Mouse (Mus musculus) adrenal gland, postnatal 25 days (tissue): ENCODE data around the gene Tubb4a. TPM values are rescaled to one million over a fixed set of nuclear protein-coding genes. Genes with fewer than 3 reads are reported as not detected.

Experiments used
- DNase-seq: peaks from one replicate; pipeline ENCODE4 v3.0.0; 2021; ENCODE audit warnings: mixed read lengths
- total RNA-seq: library from RNA; stranded (reverse); gene quantifications from 2 replicates; pipeline ENCODE4 v1.2.3, GENCODE M21; 2021

Tubb4a gene
- total RNA-seq, 1 experiment from 2014 or later: 4.0 TPM

DNA sequence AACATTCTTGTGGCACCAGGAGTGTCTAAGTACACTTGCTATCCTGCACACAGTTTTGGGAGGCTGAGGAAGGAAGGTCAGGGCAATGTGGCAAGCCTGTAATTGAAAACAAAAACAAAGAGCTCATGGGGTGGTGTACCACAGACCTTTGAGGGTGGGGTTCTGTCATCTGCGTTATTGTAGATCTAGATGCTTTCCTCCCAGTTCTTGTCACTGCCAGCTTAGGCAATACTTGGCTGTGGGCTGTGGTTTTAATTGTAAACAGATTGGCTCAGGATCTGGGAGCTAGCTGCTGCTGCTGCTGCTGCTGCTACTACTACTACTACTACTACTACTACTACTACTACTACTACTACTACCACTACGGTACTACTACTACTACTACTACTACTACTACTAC lies 14.7 kb upstream of the Tubb4a start:
- no peak for DNase-seq

DNA sequence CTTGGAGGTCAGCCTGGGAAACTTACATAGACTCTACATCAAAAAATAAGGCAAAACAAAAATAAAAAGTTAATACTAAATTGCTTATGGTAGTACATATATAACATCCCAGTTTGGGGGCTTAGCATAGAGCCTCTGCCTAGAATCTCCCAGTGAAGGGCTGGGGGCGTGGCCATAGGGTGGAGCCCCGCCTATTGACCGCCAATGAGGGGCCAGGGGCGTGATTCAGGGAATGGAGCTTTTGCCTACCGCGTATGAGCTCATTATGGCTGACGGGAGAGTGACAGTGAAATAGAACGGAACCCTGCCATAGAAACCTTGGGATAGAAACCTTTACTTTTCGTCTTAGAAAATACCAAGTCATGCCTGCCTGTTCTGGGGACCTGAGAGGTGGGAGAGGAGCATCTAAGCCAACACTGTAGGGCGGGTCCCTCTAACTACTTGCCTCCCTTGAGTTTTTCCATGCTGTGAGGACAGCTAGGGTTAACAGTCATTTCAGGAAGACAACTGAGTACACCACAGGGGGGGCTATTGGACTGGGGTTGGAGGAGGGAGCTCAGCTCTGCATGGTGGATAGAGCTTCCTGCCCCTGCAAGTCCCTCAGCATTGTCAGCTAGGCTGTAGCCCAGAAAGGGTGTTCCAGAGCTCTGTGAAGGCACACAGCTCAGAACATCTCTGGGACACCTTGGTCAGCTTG lies 12.2 kb upstream of the Tubb4a start:
- DNase-seq: peak; percentile 21

DNA sequence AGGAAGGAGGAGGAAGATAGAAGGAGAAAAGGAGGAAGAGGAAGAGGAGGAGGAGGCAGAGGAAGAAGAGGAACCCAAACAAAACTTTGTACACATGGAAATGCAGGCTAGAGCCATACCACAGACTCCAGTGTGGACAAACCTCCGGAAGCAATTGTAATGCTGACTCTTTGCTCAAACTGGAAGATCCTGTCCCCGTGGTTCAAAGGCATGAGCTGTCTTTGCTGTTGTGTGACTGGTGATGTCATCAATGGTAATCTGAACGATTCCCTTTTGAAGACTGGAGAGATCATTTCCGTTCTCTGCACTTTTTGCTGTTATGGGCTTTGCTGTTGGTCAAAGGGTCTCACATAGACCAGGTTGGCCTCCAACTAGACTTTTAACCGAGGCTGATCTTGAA lies 10.7 kb upstream of the Tubb4a start:
- no peak for DNase-seq

DNA sequence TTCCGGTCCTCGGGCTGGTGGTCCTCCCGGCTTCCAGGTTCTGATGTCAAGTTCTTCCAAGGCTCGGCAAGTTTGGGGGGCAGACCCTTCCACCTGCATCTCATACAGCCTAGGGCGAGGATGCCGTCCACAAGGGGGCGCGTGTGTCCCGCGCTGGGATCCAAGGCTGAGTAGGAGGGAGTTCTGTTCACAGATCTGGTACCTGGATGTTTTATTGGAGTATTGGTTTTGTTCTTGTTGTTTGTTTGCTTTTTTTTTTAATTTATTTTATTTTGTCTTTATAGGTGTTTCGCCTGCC lies 9.0 kb upstream of the Tubb4a start:
- peak; percentile 91 for DNase-seq

DNA sequence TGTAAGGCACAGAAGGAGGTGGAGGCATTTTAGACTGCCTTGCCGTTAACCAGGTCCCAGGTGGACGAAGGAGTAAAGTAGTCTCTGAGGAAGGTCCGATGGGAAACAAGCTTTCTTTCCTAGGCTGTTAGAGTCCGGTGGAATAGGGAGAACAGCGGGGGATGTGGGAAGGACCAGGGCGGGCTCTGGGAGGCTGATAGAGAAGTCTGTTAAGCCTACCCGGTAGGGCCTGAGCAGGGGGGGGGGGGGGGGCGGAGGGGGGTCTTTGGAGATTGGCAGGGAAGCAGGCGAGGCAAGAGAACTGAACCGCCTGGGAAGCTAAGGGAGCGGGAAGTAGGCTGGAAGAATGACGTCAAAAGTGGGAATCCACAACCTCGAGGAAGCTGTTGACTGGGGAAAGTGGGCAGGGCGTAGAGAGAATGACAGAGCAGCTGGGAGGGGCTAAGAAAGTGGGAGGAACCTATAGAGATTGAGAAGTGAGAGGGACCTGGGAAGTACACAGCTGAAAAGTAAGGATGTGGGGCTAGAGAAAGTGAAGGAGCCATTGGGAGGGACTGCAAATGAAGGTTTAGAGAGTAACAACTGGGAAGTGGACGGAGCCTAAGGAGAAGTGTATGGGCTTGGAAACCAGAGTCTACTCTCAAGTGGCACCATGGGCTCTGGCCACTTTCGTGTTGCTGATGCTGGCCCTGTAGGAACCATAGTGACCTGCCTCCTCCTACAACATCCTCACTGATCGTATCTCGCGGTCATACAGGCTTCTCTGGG lies 8.5 kb upstream of the Tubb4a start:
- no peak for DNase-seq

DNA sequence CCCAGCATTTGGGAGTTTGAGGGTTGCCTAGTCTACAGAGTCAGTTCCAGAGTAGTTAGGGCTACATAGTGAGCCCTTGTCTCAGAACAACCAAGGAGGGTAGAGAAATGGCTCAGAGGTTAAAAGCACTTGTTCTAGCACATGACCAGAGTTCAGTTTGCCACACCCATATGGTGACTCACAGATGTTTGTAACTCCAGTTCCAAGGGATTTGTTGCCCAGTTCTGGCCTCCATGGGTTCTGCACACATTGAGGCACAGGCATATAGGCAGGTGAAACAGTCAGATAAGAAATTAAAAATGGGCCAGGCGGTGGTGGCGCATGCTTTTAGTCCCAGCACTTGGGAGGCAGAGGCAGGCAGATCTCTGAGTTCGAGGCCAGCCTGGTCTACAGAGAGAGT lies 6.6 kb upstream of the Tubb4a start:
- DNase-seq: no peak

DNA sequence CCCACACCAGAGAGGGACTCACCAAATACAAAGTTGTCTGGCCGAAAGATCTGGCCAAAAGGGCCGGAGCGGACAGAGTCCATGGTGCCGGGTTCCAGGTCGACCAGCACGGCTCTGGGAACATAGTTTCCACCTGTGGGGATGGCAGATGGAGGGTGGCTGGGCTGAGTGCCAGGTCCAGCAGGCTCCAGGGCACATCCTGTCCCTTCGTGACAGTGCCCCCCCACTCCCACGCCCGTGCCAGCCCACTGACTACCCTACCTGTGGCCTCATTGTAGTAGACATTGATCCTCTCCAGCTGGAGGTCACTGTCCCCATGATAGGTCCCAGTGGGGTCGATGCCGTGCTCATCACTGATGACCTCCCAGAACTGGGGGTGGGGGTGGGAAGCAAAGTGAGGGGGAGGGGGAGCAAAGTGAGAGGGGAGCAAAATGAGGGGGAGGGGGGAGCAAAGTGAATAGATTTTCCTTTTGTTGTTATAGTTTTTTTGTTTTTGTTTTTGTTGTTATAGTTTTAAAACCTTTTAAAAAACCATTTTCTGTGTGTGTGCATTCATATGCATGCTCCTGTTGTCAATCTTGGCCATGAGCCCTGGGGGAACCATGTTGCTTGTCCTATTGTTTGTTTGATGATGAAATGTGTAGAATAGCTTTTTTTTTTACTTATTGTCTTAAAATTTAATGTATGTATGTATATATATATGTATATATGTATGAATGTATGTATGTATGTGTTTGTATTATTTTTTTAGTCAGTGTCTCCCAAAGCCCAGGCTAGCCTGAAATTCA lies 1.4 kb downstream of the Tubb4a start:
- DNase-seq: no peak

DNA sequence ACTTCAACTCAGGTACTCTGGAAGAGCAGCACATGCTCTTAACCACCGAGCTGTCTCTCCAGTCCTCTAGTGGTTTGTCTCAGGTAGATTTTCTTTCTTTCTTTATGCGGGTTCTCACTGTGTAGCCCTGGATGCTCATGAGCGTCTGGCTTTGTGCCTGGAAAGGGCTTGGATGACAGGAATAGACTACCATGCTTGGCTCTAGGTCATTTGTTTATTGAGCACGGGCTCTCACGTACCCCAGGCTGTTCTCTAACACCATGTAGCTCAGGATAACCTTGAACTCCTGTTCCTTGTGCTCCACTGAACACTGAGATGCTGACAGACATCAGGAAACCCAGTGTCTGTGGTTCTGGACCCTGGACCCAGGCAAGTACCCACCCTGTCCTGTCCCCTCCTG lies 5.1 kb downstream of the Tubb4a start:
- no peak for DNase-seq

DNA sequence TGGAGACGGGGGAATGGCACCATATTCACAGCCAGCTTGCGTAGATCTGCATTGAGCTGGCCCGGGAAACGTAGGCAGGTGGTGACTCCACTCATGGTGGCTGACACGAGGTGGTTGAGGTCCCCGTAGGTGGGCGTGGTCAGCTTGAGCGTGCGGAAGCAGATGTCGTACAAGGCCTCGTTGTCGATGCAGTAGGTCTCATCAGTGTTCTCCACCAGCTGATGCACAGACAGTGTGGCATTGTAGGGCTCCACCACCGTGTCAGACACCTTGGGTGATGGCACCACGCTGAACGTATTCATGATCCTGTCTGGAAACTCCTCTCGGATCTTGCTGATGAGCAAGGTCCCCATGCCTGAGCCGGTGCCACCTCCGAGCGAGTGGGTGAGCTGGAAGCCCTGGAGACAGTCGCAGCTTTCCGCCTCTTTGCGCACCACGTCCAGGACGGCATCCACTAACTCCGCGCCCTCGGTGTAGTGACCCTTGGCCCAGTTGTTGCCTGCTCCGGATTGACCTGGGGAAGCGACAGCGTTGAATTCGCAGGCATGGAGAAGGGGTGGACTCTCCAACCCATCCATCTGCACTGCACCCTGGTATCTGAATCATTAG lies 6.2 kb downstream of the Tubb4a start:
- no peak for DNase-seq

DNA sequence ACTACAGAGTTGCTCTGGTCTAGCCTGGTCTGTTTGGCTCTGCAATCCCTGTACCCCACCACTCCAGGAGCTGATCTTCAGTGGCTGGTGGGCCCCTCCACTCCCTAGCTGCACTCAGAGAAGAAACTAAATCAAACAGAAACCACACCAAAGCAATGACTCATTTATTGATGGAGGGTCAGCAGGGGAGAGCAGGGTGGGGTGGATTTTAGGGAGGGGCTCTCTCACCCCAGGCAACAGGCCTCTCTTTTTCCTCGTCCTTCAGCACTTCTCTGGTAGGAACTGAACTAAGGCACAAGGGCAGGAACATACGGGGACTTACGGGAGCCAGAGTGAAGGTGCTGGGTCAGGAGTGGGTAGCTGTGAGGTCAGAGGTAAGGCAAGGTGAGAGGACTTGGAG lies 7.7 kb downstream of the Tubb4a start:
- no peak for DNase-seq

DNA sequence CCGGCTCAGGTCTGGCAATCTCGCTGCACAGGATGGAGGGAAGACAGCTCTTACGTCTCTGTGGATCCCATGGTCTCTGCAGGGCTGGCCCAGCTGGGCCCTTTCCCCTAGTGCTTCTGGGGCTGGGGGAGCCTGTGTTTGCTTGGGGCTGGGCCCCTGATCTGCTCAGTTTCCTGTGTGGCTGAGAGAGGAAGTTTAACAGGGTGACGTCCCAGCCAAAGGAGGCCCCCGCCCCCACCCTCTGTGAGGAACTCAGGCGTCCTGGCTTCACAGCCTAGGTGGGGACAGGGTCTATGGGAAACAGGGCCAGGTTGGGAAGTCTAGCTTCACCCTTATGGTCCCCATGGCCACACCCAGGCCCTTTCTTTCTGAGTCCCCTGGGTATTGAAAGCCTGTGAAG lies 9.2 kb downstream of the Tubb4a start, which contains the start of gene Dennd1c:
Gene Dennd1c (minus strand): TSS at position 179 of the 400 bp plus-strand sequence.
- DNase-seq: no peak

DNA sequence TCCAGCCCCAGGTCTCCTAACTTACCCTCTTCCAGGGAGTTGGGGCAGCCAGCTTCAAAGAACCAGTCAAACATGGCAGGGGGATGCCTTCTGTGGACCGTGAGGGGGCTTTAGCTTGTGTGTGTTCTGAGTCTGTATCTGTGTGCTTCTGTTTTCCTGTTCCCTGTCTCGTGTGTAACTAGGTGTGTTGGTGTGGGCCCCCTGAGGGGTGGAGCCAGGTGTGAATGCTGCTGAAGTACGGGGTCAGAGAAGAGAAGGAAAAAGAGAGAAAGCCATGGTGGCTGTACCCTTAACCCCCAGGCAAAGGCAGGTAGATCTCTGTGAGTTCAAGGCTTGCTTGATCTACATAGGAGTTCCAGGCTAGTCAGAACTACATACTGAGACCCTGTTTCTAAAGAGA lies 10.7 kb downstream of the Tubb4a start:
- DNase-seq: no peak

DNA sequence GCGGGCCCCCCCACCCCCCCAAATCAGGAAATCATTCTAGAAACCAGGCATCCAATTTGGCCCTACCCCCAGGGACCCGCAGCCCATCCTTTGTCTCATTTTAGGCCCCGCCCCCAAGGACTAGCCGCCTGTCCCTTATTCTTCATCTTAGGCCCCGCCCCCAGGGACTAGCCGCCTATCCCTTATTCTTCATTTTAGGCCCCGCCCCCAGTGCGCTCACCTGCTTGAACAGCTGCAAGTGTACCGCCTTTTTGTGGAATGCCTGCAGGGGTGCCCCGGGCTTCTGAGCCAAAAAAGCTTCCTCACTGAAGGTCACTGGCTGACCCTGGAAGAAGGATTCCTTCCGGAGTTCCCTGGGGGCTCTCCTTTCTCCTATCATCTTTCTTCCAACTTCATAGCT lies 16.9 kb downstream of the Tubb4a start:
- no peak for DNase-seq

DNA sequence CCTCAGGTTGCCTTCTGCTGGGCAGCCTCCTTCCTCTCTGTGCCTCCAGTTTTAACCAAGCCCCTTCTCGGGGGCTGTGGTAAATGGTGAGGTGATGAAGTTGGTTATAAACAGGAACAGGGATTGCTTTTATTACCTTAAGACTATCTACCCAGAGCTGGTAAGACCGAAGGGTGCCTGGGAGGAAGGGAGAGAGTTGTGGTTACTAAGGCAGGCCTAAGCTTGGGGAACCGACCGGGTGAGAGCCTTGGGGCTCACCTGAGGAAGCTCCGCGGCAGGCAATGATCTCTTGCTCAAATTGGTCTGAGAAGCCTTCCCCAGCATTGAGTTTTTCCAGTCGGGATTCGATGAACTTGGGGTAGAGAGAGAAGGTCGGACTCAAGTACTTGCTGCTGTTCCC lies 17.3 kb downstream of the Tubb4a start:
- no peak for DNase-seq

DNA sequence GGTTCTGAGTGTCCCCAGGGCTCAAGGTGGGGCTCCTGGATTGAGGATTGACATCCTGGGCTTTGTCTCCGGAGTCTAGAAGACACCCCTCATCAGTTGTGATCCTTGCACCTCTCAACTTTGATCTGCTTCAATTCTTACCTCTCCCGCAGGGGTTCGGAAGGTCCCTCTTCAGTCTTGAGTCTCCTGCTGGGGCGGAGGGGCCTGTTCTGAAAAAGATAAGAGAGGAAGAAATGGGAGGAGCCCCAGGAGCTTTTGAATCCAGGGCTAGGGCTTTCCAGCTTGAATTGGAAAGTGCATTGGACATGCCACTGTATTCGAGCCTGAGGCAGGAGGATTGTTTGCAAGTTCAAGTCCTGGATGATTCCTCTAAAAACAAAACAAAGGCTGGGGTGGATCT lies 20.7 kb downstream of the Tubb4a start:
- no peak for DNase-seq

DNA sequence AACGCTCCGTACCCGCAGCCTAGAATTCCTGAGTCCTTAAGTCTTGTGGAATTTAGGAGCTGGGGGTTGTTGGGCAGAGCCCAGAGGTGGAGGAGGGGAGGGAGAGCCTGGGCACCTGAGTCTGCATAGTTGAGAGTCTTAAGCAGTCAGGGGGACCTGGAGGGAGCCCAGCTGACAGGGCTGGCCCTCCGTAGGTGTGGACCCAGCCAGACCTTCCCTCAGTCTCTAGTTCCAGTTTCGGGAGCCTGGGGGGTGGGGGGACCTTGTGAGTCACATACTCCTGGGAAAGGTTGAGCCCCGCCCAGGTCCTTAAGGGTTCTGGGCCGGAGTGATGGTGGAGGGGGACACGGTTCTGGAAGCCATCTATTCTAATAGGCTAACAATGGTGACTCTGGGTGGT lies 24.6 kb downstream of the Tubb4a start:
- no peak for DNase-seq

DNA sequence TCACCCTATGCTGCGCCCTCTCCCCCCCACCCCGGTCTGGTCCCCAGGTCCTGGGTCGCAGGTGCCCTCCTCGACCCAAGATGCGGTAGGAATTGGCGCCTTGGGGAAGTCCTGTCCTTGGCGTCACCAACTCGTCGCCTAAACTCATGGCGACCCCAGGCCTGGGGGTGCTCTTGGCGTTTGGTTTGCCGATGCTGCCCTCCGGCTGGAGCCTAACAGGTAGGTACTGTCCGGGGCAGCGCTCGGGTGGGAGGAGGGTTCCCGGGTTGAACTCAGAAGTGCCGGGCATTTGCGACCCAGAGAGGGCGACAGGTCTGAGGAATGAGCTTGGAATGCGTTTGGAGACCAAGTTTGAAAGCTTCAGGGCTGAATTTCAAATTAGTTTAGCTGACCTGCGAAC lies 25.0 kb downstream of the Tubb4a start:
- no peak for DNase-seq

DNA sequence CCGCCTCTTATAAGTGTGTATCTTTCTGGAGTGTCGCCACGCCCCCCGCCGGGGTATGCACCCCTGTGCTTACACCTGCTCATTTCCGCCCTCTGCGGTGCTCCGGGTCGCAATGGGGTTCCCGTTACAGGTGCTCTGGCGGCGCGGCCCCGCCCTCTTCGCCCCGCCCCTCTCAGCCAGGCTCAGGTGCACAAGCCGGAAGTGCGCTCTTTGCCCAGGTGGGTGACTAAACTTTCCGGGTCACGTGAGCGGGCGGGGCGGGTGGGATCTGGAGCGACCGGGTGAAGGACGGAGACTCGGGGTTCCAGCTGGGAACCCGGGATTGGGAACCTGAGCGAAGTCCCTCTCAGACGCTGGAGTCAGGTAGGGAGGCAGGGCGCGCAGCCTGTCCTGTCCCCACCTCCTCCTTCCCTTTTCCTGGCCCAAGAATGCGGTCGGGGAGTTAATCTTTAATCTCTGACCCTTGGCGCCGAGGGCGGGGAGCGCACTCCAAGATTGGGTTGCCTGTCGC lies 25.5 kb downstream of the Tubb4a start:
- no peak for DNase-seq

DNA sequence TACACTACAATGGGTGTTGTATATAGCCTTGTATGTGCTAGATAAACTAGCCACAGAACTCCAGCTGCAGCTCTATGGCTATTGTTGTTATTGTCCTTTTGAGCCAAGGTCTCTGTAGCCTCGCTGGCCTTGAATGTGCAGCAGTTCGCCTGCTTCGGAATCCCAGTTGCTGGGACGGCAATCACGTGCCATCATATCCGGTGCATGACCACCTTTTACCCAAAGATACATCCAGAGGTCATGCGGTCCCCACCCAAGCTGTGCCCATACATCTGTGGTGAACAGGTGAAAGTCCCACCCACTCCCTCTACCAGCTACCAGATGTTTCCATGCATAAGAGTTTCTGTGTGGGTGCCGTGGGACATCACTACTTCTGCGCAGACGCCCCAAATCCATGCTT lies 26.5 kb downstream of the Tubb4a start:
- peak; percentile 27 for DNase-seq

DNA sequence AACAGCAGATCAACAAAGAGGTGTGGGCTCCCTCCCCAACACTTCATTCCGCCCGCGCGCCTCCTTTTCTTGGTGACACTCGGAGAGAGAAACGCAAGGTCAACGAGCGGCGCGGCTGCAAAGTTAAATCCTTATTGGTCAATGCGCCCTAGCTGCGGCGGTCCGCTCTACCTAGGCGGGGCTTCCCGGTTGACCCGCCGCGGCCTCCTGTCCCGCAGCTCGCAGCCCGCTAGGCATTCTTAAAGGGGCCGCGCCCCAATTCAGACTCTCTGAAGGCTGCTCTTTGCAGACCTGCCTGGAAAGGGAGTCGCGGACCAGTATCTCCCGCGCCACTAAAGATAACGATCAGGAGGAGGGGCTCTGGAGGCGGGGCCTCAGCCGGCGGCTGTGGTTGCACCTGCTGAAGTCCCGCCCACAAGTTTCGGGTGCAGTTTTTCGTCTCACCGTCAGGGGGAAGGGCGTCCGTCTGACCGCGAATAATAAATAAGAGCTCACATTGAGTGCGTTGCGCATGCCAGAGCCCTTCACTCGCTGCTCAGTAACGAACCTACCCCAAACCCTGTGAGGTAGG lies 27.3 kb downstream of the Tubb4a start:
- peak; percentile 92 for DNase-seq

DNA sequence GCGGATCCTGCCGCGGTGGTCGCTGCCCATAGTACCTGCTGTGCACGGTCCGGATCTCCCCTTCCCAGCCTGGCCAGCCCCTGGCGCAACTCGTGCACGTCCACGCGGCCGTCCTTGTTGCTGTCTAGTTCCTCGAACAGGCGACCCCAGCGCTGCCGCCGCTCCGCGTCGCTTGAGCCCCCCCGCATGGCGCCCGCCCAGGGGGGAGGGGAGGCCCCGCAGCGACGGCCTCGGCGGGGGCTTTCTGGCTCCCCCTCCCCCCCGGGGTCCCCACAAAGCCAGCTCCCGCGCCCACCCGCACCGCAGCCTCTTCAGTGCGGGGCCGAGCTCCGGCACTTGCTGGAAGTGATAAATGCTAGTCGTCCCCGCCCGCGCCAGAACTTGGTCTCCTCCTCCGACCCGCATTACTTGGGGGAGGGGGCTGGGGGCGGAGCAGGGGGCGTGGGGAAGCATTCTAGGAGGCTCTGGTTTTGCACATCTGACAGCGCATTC lies 28.1 kb downstream of the Tubb4a start, which contains the start of gene Slc25a23:
Gene Slc25a23 (minus strand): TSS at position 378 of the 492 bp plus-strand sequence.
- DNase-seq: peak; percentile 74

DNA sequence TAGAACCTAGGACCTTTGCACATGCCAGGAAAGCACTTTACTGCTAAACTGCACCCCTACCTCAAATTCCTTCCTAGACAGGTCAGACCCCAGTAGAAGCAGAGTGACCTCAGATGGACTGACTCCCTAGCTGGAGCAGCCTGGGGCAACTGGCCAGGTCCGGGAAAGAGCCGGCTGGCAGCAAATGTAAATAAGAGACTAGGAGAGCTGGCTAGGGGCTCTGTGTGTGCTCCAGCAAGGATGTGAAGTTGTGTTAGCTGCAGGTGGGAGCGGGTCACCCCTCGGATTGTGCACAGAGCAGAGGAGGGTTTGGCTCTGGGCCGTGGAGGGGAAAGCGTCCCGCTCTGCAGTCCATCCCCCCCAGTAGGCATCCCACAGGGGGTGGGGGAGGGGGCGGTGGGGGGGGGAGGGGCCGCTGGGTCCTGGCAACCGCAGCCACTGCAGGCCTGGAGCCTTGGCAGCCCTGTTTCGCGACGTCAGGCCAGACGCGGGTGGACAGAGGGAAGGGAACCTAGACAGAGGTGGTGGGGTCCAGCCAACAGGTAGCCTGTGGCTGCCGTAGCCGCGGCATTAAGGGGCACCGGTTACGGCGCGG lies 28.6 kb downstream of the Tubb4a start, which contains the start of gene Crb3:
Gene Crb3 (plus strand): TSS at position 215 of the 595 bp plus-strand sequence.
- peak; percentile 43 for DNase-seq
